Mouse (Mus musculus) brain, adult 10 weeks (tissue): Measurements from ENCODE around the gene Kcnj16. TPM values are rescaled to one million over a fixed set of nuclear protein-coding genes. Genes with fewer than 3 reads are reported as not detected.

ENCODE experiments used
- polyA plus RNA-seq: library from polyadenylated mRNA; stranded (reverse); fragments of 350-450 nt; fragmentation: Illumina TruSeq; extraction: RNeasy Lipid Tissue Mini Kit (QIAGEN cat#74804); gene quantifications from one replicate; pipeline ENCODE4 v1.2.3, GENCODE M21; 2015; ENCODE audit warnings: low read depth, low replicate concordance

The Kcnj16 gene
- polyA plus RNA-seq, result 19.2 TPM

DNA sequence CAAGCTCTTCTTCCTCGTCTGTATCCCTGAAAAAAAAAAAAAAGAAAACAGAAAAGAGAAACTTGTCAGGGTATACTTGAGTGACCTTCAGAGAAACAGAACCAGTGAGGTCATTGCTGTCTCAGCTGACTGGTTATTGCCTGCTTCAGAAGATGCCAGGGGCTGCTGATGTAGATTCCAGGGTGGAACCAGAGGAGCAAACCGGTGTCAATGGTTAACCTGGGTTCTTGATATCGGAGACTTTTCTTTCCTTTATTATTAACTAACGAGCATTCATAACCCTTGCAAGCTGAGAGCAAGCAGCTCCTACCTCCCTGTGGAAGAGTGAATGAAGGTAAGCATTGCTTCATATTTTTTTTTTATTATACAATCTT, at the start of gene Kcnj16:
Gene Kcnj16 (plus strand): TSS at position 272 of the 374 bp plus-strand sequence.

DNA sequence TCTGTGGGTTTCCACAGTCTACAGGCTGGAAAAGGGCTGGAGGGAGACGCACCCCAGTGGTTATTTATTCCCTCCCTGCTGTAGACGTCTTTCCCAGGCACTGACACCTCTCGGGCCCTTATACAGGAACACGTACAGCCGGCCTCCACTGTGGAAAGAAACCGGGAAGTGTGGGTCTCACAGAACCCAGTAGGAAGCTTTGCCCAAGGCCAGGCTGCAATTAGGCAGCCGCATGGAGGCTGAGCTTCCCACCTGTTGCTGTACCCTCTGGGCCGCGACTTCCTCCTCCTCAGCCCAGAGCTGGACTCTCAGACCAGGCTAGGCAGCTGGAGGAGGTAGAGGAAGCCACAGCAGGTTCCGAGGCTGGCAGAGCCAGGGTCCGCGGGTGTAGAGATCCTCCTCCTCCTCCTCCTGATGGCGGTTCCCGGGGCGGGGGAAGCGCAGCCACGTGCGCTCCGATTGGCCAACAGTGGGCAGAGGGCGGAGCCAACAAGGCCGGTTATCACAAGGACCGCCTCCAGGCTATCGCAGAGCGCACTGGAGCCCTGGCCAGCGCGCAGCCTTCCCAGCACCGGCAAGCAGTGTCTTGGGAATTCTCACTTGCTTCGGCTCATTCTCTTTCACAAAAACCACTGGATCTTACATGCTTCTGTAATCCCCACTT, 97.9 kb downstream of the Kcnj16 start, which contains the start of gene Kcnj2:
Gene Kcnj2 (plus strand): TSS at position 530 of the 664 bp plus-strand sequence.

Other genes starting within 250 kb of the Kcnj16 start
- 9.6 TPM for gene Kcnj2, start 98.1 kb downstream of the Kcnj16 start, polyA plus RNA-seq